Mouse (Mus musculus): ENCODE measurements around the gene Fbxo44. TPM values are rescaled to one million over a fixed set of nuclear protein-coding genes. Genes with fewer than 3 reads are reported as not detected.
"Not testable (repeated sequence)": the region's sequence is repeated elsewhere in the genome, so short reads cannot be mapped to it uniquely, and the experiment has no call there.

Fbxo44 gene
- polyA plus RNA-seq, 1 experiment from 2014 or later, result 13.3 TPM

- ATAC-seq (replicated peaks; ENCODE audit: low FRiP score, low TSS enrichment, low read depth) (no peak), DNase-seq (ENCODE audit: low spot score) (no peak)
- Histone ChIP-seq H3K4me2 (ENCODE audit: low read length) (no peak overlapping the region), H3K9me3 (ENCODE audit: control insufficient read depth, low read length) (0 out of 2 replicates have a peak, but pooled peaks cover 5% of the 10 kb centered on the region), H3K27me3 (replicated peaks; ENCODE audit: control insufficient read depth, insufficient read depth, low read length) (0 out of 2 replicates have a peak, but pooled peaks cover 3% of the 10 kb centered on the region), H3K9ac (ENCODE audit: low read length) (no peak overlapping the region), H3K27ac (ENCODE audit: low read depth) (no peak overlapping the region), H3K4me1 (replicated peaks; ENCODE audit: control insufficient read depth, insufficient read depth, low read length) (no peaks in the 10 kb centered on the region), H3K36me3 (ENCODE audit: control insufficient read depth, insufficient read depth, low read length) (no peaks in the 10 kb centered on the region), H3K4me3 (ENCODE audit: low read depth, low read length) (no peak overlapping the region)
- WGBS, result 79% methylated on average over 9 of the region's 9 CpGs
These were observed 39.7 kb downstream of the Fbxo44 start for GRCm38 (mm10) chr4:148120555-148120954.

DNA sequence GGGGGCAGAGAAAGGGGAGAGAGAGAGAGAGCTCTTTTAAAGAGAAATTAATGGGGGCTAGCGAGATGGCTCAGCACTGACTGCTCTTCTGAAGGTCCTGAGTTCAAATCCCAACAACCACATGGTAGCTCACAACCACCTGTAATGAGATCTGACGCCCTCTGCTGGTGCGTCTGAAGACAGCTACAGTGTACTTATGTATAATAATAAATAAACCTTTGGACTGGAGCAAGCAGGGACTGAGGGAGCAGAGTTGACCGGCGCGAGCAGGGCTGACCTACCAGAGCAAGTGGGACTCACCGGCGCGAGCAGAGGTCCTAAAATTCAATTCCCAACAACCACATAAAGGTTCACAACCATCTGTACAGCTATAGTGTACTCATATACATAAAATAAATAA lies 40.7 kb downstream of the Fbxo44 start:
- 83% methylated on average over 9 of the region's 9 CpGs for WGBS
- ATAC-seq (replicated peaks; ENCODE audit: low FRiP score, low TSS enrichment, low read depth); DNase-seq (ENCODE audit: low spot score); H3K9ac ChIP-seq (ENCODE audit: low read length); H3K9me3 ChIP-seq (ENCODE audit: control insufficient read depth, low read length); H3K4me1 ChIP-seq (replicated peaks; ENCODE audit: control insufficient read depth, insufficient read depth, low read length); H3K36me3 ChIP-seq (ENCODE audit: control insufficient read depth, insufficient read depth, low read length); H3K4me3 ChIP-seq (ENCODE audit: low read depth, low read length); H3K27me3 ChIP-seq (replicated peaks; ENCODE audit: control insufficient read depth, insufficient read depth, low read length); H3K27ac ChIP-seq (ENCODE audit: low read depth); H3K4me2 ChIP-seq (ENCODE audit: low read length): not testable (repeated sequence)

- DNase-seq (ENCODE audit: low spot score) (no peak), ATAC-seq (replicated peaks; ENCODE audit: low FRiP score, low TSS enrichment, low read depth) (no peak)
- Histone ChIP-seq H3K4me3 (ENCODE audit: low read depth, low read length) (no peak overlapping the region), H3K27me3 (replicated peaks; ENCODE audit: control insufficient read depth, insufficient read depth, low read length) (no peaks in the 10 kb centered on the region), H3K9ac (ENCODE audit: low read length) (no peak overlapping the region), H3K9me3 (ENCODE audit: control insufficient read depth, low read length) (0 out of 2 replicates have a peak, but pooled peaks cover 5% of the 10 kb centered on the region), H3K4me1 (replicated peaks; ENCODE audit: control insufficient read depth, insufficient read depth, low read length) (no peaks in the 10 kb centered on the region), H3K4me2 (ENCODE audit: low read length) (no peak overlapping the region), H3K27ac (ENCODE audit: low read depth) (no peak overlapping the region), H3K36me3 (ENCODE audit: control insufficient read depth, insufficient read depth, low read length) (no peaks in the 10 kb centered on the region)
- WGBS, result 74% methylated on average over 4 of the region's 4 CpGs
These were observed 42.9 kb downstream of the Fbxo44 start for GRCm38 (mm10) chr4:148117392-148117791.

- H3K27me3 ChIP-seq (replicated peaks; ENCODE audit: control insufficient read depth, insufficient read depth, low read length), result no peaks in the 10 kb centered on the region
- no peak overlapping the region for H3K9ac ChIP-seq (ENCODE audit: low read length)
- H3K27ac ChIP-seq (ENCODE audit: low read depth), result no peak overlapping the region
- no peaks in the 10 kb centered on the region for H3K36me3 ChIP-seq (ENCODE audit: control insufficient read depth, insufficient read depth, low read length)
- ATAC-seq (replicated peaks; ENCODE audit: low FRiP score, low TSS enrichment, low read depth), result no peak
- H3K9me3 ChIP-seq (ENCODE audit: control insufficient read depth, low read length), result 0 out of 2 replicates have a peak, but pooled peaks cover 5% of the 10 kb centered on the region
- no peak for DNase-seq (ENCODE audit: low spot score)
- H3K4me2 ChIP-seq (ENCODE audit: low read length), result no peak overlapping the region
- H3K4me1 ChIP-seq (replicated peaks; ENCODE audit: control insufficient read depth, insufficient read depth, low read length), result no peaks in the 10 kb centered on the region
- 64% methylated on average over 4 of the region's 4 CpGs for WGBS
- no peak overlapping the region for H3K4me3 ChIP-seq (ENCODE audit: low read depth, low read length)
These were observed 43.6 kb downstream of the Fbxo44 start for GRCm38 (mm10) chr4:148116657-148117056.

DNA sequence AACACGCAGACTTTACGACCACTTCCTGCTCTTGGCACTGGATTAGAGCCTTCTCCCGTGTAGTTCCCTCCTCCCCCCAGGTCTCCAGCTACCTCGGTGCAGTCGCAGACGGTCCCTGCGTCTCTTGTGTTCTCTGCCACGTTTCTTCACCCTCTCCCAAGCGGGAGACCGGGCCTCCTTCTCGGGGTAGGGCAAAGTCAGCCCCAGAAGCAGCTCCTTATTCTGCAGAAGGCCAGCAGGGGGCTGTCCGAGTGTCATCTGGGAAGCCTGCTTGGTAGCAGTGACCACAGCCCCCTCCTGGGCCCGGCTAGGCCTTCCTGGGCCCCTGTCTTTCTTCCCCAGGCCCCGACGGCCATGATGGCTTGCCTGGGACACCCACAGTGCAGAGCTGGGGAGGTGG lies 44.8 kb downstream of the Fbxo44 start:
- no peak overlapping the region for H3K9ac ChIP-seq (ENCODE audit: low read length)
- peak; percentile 67 for DNase-seq (ENCODE audit: low spot score)
- H3K4me2 ChIP-seq (ENCODE audit: low read length), result peak overlapping the region; percentile 23
- H3K36me3 ChIP-seq (ENCODE audit: control insufficient read depth, insufficient read depth, low read length), result no peaks in the 10 kb centered on the region
- H3K4me3 ChIP-seq (ENCODE audit: low read depth, low read length), result no peak overlapping the region
- no peaks in the 10 kb centered on the region for H3K4me1 ChIP-seq (replicated peaks; ENCODE audit: control insufficient read depth, insufficient read depth, low read length)
- no peaks in the 10 kb centered on the region for H3K27me3 ChIP-seq (replicated peaks; ENCODE audit: control insufficient read depth, insufficient read depth, low read length)
- peak; percentile 30; the same call in 1 of the 2 replicates for ATAC-seq (replicated peaks; ENCODE audit: low FRiP score, low TSS enrichment, low read depth)
- H3K27ac ChIP-seq (ENCODE audit: low read depth), result no peak overlapping the region
- H3K9me3 ChIP-seq (ENCODE audit: control insufficient read depth, low read length), result 0 out of 2 replicates have a peak, but pooled peaks cover 5% of the 10 kb centered on the region
- WGBS, result 2% methylated on average over 15 of the region's 15 CpGs

DNA sequence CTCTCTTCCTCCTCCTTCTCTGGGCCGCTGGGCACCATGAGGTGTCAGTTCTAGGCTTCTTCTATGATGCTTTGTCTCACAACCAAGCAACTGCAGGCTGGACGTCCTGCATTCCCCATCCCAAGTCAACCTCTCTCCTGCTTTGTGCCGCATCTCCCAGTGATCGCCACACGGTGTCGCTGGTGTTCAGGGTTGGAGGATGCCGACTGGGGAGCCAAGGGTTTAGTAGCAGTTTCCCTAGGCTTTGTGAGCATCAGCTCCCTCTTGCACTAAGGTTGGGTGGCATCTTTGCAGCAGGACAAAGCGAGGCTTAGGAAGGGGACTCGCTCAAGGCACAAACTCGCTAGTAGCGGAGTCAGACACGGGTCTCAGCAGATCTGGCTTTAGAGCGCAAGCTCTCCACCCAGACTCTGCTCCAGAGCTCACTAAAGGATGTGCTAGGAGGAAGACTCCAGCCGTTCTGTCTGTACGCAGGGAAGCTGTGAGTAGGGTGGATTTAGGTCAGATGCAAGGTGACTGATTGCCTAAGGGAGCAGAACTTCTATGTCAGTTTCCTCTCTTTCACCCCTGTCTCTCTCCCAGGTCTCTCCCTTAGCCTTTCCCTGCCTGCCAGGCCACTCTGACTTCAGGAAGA lies 45.4 kb downstream of the Fbxo44 start:
- no peaks in the 10 kb centered on the region for H3K4me1 ChIP-seq (replicated peaks; ENCODE audit: control insufficient read depth, insufficient read depth, low read length)
- 3% methylated on average over 15 of the region's 15 CpGs for WGBS
- no peak overlapping the region for H3K27ac ChIP-seq (ENCODE audit: low read depth)
- no peaks in the 10 kb centered on the region for H3K36me3 ChIP-seq (ENCODE audit: control insufficient read depth, insufficient read depth, low read length)
- no peak overlapping the region for H3K4me3 ChIP-seq (ENCODE audit: low read depth, low read length)
- H3K4me2 ChIP-seq (ENCODE audit: low read length), result peak overlapping the region; percentile 23; the same call in 1 of the 2 replicates
- DNase-seq (ENCODE audit: low spot score) (peak; percentile 93), ATAC-seq (replicated peaks; ENCODE audit: low FRiP score, low TSS enrichment, low read depth) (peak; percentile 54)
- no peaks in the 10 kb centered on the region for H3K27me3 ChIP-seq (replicated peaks; ENCODE audit: control insufficient read depth, insufficient read depth, low read length)
- no peak overlapping the region for H3K9ac ChIP-seq (ENCODE audit: low read length)
- 0 out of 2 replicates have a peak, but pooled peaks cover 5% of the 10 kb centered on the region for H3K9me3 ChIP-seq (ENCODE audit: control insufficient read depth, low read length)

- Histone ChIP-seq H3K27me3 (replicated peaks; ENCODE audit: control insufficient read depth, insufficient read depth, low read length) (no peaks in the 10 kb centered on the region), H3K9ac (ENCODE audit: low read length) (no peak overlapping the region), H3K27ac (ENCODE audit: low read depth) (no peak overlapping the region), H3K4me1 (replicated peaks; ENCODE audit: control insufficient read depth, insufficient read depth, low read length) (no peaks in the 10 kb centered on the region), H3K9me3 (ENCODE audit: control insufficient read depth, low read length) (0 out of 2 replicates have a peak, but pooled peaks cover 5% of the 10 kb centered on the region), H3K36me3 (ENCODE audit: control insufficient read depth, insufficient read depth, low read length) (no peaks in the 10 kb centered on the region), H3K4me3 (ENCODE audit: low read depth, low read length) (no peak overlapping the region), H3K4me2 (ENCODE audit: low read length) (no peak overlapping the region)
- ATAC-seq (replicated peaks; ENCODE audit: low FRiP score, low TSS enrichment, low read depth), result no peak
- no peak for DNase-seq (ENCODE audit: low spot score)
- 74% methylated on average over 12 of the region's 12 CpGs for WGBS
These were observed 47.8 kb downstream of the Fbxo44 start for GRCm38 (mm10) chr4:148112519-148112918.

- Histone ChIP-seq H3K27ac (ENCODE audit: low read depth) (no peak overlapping the region), H3K36me3 (ENCODE audit: control insufficient read depth, insufficient read depth, low read length) (no peaks in the 10 kb centered on the region), H3K4me2 (ENCODE audit: low read length) (no peak overlapping the region), H3K4me3 (ENCODE audit: low read depth, low read length) (no peak overlapping the region), H3K27me3 (replicated peaks; ENCODE audit: control insufficient read depth, insufficient read depth, low read length) (no peaks in the 10 kb centered on the region), H3K9me3 (ENCODE audit: control insufficient read depth, low read length) (no peaks in the 10 kb centered on the region), H3K9ac (ENCODE audit: low read length) (no peak overlapping the region), H3K4me1 (replicated peaks; ENCODE audit: control insufficient read depth, insufficient read depth, low read length) (no peaks in the 10 kb centered on the region)
- 80% methylated on average over 5 of the region's 5 CpGs for WGBS
- ATAC-seq (replicated peaks; ENCODE audit: low FRiP score, low TSS enrichment, low read depth) (no peak), DNase-seq (ENCODE audit: low spot score) (no peak)
These were observed 51.1 kb downstream of the Fbxo44 start for GRCm38 (mm10) chr4:148109215-148109614.

DNA sequence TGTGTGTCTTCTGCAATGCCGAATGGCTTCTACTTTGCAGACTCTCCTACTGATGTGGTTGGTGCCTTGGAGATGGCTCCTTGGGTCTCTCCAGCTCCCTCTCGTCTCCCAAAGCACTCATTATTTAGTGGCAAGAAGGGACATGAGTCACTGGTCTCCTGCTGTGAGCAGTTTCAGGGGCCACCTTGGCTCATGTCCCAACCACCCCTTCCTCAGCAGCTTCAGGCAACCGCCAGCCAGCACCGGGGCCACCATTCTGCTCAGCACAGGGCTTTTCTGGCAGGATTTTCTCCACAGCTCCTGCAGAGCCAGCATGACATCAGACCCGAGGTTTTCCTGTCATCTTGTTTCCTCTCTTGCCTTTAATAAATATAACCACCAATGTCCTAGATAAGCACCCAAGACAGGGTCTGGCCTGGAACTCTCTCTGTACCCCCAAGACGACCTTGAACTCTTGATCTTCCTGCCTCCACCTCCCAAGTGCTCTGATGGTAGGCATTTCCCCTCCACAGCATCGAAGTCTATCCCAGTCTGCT lies 51.6 kb downstream of the Fbxo44 start:
- Histone ChIP-seq H3K36me3 (ENCODE audit: control insufficient read depth, insufficient read depth, low read length) (no peaks in the 10 kb centered on the region), H3K27ac (ENCODE audit: low read depth) (no peak overlapping the region), H3K4me3 (ENCODE audit: low read depth, low read length) (no peak overlapping the region), H3K9ac (ENCODE audit: low read length) (no peak overlapping the region), H3K4me1 (replicated peaks; ENCODE audit: control insufficient read depth, insufficient read depth, low read length) (no peaks in the 10 kb centered on the region), H3K27me3 (replicated peaks; ENCODE audit: control insufficient read depth, insufficient read depth, low read length) (no peaks in the 10 kb centered on the region), H3K9me3 (ENCODE audit: control insufficient read depth, low read length) (no peaks in the 10 kb centered on the region), H3K4me2 (ENCODE audit: low read length) (no peak overlapping the region)
- WGBS, result 51% methylated on average over 7 of the region's 7 CpGs
- no peak for DNase-seq (ENCODE audit: low spot score)
- ATAC-seq (replicated peaks; ENCODE audit: low FRiP score, low TSS enrichment, low read depth), result no peak

Measured in intestine, embryonic 14.5 days (tissue).